Mouse (Mus musculus) limb, embryonic 14.5 days (tissue): Measurements from ENCODE around the gene Erich3. TPM values are rescaled to one million over a fixed set of nuclear protein-coding genes. Genes with fewer than 3 reads are reported as not detected.

Experiments
- ATAC-seq: fragments of 200-750 bp; cut with Nextera tagmentation; 2 replicates; pipeline ENCODE4 v1.8.0; 2017; ENCODE audit warnings: low read depth, moderate number of reproducible peaks, moderate TSS enrichment; ENCODE audit not compliant: low FRiP score
- DNase-seq: peaks from one replicate; pipeline ENCODE4 v3.0.0-alpha.2; 2015; ENCODE audit warnings: low spot score
- H3K27ac ChIP-seq: fragments of 300-500 bp; sonication (generic); replicated peaks from 2 replicates; pipeline ENCODE4 v1.5.1; 2014; ENCODE audit warnings: low read depth, mild to moderate bottlenecking, low read length, moderate library complexity, mixed read lengths
- H3K27me3 ChIP-seq: fragments of 300-500 bp; sonication (generic); 2 replicates; pipeline ENCODE4 v1.6.1; 2014; ENCODE audit warnings: low read length, mixed read lengths; ENCODE audit not compliant: control insufficient read depth, insufficient read depth
- H3K36me3 ChIP-seq: fragments of 300-500 bp; sonication (generic); 2 replicates; pipeline ENCODE4 v1.6.1; 2014; ENCODE audit warnings: mild to moderate bottlenecking, low read length, moderate library complexity, mixed read lengths; ENCODE audit not compliant: control insufficient read depth, insufficient read depth
- H3K4me1 ChIP-seq: fragments of 300-500 bp; sonication (generic); 2 replicates; pipeline ENCODE4 v1.6.1; 2014; ENCODE audit warnings: antibody characterized with exemption, low read length, mixed read lengths; ENCODE audit not compliant: control insufficient read depth, insufficient read depth
- H3K4me2 ChIP-seq: fragments of 300-500 bp; sonication (generic); replicated peaks from 2 replicates; pipeline ENCODE4 v1.6.1; 2014; ENCODE audit warnings: low read depth, mild to moderate bottlenecking, low read length, moderate library complexity; ENCODE audit not compliant: severe bottlenecking
- H3K4me3 ChIP-seq: fragments of 300-500 bp; sonication (generic); replicated peaks from 2 replicates; pipeline ENCODE4 v1.5.1; 2014; ENCODE audit warnings: low read length
- H3K9ac ChIP-seq: fragments of 300-500 bp; sonication (generic); 2 replicates; pipeline ENCODE4 v1.6.1; 2014; ENCODE audit warnings: mild to moderate bottlenecking, low read depth, low read length, moderate library complexity; ENCODE audit not compliant: severe bottlenecking
- H3K9me3 ChIP-seq: fragments of 300-500 bp; sonication (generic); 2 replicates; pipeline ENCODE4 v1.6.1; 2016; ENCODE audit warnings: low read length; ENCODE audit not compliant: control insufficient read depth
- POLR2A ChIP-seq: fragments of 200-500 bp; IDR thresholded peaks from 2 replicates; pipeline ENCODE4 v1.8.0; 2012; ENCODE audit warnings: inconsistent platforms, mild to moderate bottlenecking, moderate library complexity, borderline replicate concordance; ENCODE audit not compliant: insufficient read depth, insufficient read length; ENCODE audit errors: extremely low read depth
- WGBS: fragments of 180-500 bp; shearing (Covaris S2); extraction: QIAGEN DNeasy Blood & Tissue Kit; methylation state at CpG from one replicate; pipeline ENCODE4 v1.1.7; 2014; 5-methylcytosine and 5-hydroxymethylcytosine counted together
- polyA plus RNA-seq, 2 experiments: library from polyadenylated mRNA; depleted of rRNA in 1 of 2; stranded (reverse) in 1 of 2; unstranded in 1 of 2; fragments of >200 nt; fragmentation: Nextera tagmentation in 1 of 2; extraction: Ambion mirVana in 1 of 2; gene quantifications; 2 replicates each; pipeline versions ENCODE4 v1.2.1 to v1.2.3; 2012 to 2014

Erich3 gene
- polyA plus RNA-seq, 2 experiments: 0.45 to 0.53 TPM

DNA sequence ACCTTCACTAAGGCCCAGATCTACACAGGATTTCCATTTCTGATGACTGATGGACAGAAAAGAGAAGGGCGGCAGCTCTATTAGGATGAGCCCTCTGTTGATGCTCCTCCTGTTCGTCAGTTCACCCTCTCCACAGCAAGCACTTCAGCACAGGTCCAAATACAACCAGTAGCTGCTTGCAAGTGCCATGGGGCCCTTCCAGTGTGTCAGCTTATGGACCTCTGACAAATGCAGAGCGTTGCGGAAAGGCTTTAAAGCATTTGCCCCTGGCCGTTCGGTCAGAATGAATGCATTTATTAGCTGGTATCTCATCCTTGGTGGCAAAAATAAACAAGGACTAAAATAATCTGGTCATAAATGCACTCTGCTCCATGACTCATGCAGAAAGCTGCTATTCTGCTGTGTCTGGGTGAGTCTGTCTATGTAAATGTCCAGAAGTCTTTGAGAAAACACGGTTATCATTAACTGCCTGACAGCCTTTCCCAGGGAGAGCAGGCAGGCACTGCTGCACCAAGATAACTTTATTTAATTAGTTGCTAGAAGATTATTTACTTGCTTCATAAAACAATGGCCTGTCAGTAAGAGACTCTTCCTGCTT is 146.7 kb downstream of the Erich3 start:
- no peak for DNase-seq
- TF ChIP-seq POLR2A: no peak
- no peaks in the 10 kb centered on the region for H3K27me3 ChIP-seq
- no peaks in the 10 kb centered on the region for H3K36me3 ChIP-seq
- H3K4me3 ChIP-seq: no peak overlapping the region
- H3K4me2 ChIP-seq: no peak overlapping the region
- WGBS: 67% methylated on average over 7 of the region's 7 CpGs
- no peak for ATAC-seq
- H3K9ac ChIP-seq: no peak overlapping the region
- H3K9me3 ChIP-seq: no peaks in the 10 kb centered on the region
- no peak overlapping the region for H3K27ac ChIP-seq
- H3K4me1 ChIP-seq: no peaks in the 10 kb centered on the region

DNA sequence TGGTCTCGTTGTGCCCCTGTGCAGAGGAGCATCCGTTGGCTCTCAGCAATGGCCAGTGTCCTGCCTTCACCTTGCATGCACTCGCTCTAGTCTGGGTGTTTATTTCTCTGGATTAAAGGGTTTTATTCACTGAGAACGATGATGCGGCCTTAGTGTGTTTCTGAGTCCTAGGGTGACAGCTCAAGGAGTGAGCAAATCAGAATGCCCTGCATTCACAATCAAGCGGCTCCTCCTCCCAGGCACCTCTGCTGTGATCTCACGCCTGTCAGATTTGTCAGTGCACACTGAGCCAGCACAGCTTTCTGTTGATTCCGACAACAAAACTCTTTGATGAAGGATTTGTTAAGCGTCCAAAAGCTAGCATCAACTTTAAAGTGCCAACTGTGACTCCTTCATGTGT is 147.6 kb downstream of the Erich3 start:
- no peaks in the 10 kb centered on the region for H3K9me3 ChIP-seq
- no peak for DNase-seq
- H3K27ac ChIP-seq: no peak overlapping the region
- H3K9ac ChIP-seq: no peak overlapping the region
- H3K27me3 ChIP-seq: no peaks in the 10 kb centered on the region
- no peak for ATAC-seq
- no peak for TF ChIP-seq POLR2A
- no peaks in the 10 kb centered on the region for H3K36me3 ChIP-seq
- no peak overlapping the region for H3K4me2 ChIP-seq
- H3K4me3 ChIP-seq: no peak overlapping the region
- WGBS: 44% methylated on average over 9 of the region's 9 CpGs
- H3K4me1 ChIP-seq: no peaks in the 10 kb centered on the region

DNA sequence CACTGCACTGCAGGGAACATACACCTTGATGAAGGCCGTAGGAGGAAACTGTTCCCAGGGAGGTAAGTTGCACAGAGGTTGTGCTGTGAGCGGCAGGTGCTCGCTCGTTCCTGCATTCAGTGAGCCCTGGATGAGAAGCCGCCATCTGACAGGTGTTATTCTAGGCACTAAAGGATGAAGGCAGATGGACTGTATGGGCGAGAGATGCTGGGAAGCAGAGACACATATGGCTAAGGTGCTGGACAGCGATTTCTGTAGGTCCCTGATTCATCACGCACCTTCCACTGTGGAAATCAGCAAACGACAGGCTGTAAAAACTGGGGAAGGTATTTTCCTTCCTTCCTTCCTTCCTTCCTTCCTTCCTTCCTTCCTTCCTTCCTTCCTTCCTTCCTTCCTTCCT is 148.2 kb downstream of the Erich3 start:
- H3K36me3 ChIP-seq: no peaks in the 10 kb centered on the region
- no peaks in the 10 kb centered on the region for H3K27me3 ChIP-seq
- no peaks in the 10 kb centered on the region for H3K4me1 ChIP-seq
- no peak overlapping the region for H3K27ac ChIP-seq
- no peak overlapping the region for H3K4me3 ChIP-seq
- DNase-seq: no peak
- no peak overlapping the region for H3K4me2 ChIP-seq
- no peak overlapping the region for H3K9ac ChIP-seq
- TF ChIP-seq POLR2A: no peak
- no peaks in the 10 kb centered on the region for H3K9me3 ChIP-seq
- 61% methylated on average over 9 of the region's 9 CpGs for WGBS
- ATAC-seq: no peak

DNA sequence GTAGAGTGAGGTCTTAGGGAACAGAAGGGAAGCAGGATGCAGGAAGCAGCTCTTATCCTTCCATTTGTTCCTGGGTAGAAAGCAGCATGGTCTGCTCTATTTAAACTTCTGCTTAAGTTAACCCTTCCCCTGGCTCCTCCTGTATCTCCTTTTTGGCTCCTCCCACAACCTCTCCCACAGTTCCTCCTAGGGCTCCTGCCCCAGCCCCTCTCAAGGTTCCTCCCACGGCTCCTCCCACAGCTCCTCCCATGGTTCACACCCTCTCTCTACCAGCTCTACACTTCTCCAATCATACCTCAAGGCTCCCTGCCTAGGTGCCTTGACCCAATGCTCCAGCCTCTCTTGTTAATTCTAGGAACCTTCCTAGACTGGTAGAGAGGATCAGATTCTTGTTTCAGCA is 149.2 kb downstream of the Erich3 start:
- ATAC-seq: no peak
- TF ChIP-seq POLR2A: no peak
- H3K4me1 ChIP-seq: no peaks in the 10 kb centered on the region
- no peaks in the 10 kb centered on the region for H3K27me3 ChIP-seq
- H3K9ac ChIP-seq: no peak overlapping the region
- no peak for DNase-seq
- H3K4me2 ChIP-seq: no peak overlapping the region
- 22% methylated on average over 1 of the region's 1 CpGs for WGBS
- no peaks in the 10 kb centered on the region for H3K36me3 ChIP-seq
- H3K27ac ChIP-seq: no peak overlapping the region
- no peaks in the 10 kb centered on the region for H3K9me3 ChIP-seq
- H3K4me3 ChIP-seq: no peak overlapping the region

DNA sequence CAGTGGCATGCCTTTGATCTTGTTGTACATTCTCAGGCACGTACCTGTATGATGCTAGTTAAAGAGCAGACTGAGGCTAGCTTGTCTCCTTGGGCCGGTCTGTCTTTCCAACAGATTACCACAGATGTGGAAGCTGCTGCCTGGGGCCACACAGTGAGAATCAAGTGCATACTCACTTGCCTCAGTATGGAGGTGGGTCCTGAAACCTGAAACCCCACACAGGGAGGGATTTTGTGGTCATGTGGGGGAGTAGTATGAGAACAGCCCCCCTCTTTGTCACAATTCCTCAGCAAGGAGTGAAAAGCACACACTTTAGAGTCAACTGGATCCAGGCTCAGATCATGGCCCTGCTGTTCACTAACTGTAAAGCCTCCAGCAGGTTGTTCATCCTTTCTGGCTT is 151.9 kb downstream of the Erich3 start:
- Histone ChIP-seq H3K36me3 (no peaks in the 10 kb centered on the region), H3K9me3 (no peaks in the 10 kb centered on the region), H3K27me3 (no peaks in the 10 kb centered on the region), H3K4me1 (no peaks in the 10 kb centered on the region), H3K9ac (no peak overlapping the region), H3K27ac (no peak overlapping the region), H3K4me2 (no peak overlapping the region), H3K4me3 (no peak overlapping the region)
- ATAC-seq: no peak
- WGBS: 4% methylated on average over 2 of the region's 2 CpGs
- no peak for DNase-seq
- no peak for TF ChIP-seq POLR2A

DNA sequence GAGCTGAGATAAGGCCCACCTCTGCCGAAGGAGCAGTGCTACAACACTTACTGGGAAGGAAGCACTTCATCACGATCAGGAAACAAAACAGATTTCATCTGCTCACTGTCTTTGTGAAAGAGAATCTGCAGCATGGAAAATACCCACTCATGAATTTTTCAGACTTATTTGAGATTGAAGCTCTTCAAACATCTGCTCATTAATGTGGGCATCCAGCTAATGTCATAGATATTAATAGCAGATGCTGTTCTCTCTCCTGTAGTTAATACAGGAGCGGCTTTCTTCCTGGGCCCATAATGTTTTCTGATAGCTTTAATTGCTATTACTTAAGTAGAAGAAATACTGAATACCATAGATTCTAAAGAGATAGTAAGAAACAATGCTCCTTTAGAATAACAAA is 152.6 kb downstream of the Erich3 start:
- WGBS: 62% methylated on average over 3 of the region's 3 CpGs
- ATAC-seq: no peak
- Histone ChIP-seq H3K9me3 (no peaks in the 10 kb centered on the region), H3K4me1 (no peaks in the 10 kb centered on the region), H3K36me3 (no peaks in the 10 kb centered on the region), H3K4me2 (no peak overlapping the region), H3K27ac (no peak overlapping the region), H3K9ac (no peak overlapping the region), H3K27me3 (no peaks in the 10 kb centered on the region), H3K4me3 (no peak overlapping the region)
- DNase-seq: no peak
- no peak for TF ChIP-seq POLR2A
